Mouse (Mus musculus): ENCODE measurements around the gene Ficd.

DNA sequence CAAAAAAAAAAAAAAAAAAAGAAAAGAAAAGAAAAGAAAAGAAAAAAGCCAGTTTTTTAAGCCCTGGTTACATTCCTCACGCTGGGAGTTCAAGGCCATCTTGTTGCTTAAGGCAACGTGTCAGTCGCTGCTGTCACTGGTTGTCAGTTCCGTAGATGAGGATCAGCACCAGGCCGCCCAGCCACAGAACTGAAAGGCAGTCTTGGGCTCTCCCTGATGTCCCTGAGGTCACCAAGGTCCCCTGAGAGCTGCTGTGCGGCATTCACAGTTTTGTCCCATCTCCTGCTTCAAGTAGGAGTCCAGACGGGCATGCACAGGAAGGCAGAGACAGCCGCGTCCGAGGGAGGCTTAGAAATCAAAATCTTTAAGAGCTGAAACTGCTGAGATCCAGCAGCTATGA lies 40.0 kb downstream of the Ficd start:
- TF ChIP-seq POLR2A (IDR thresholded peaks at IDR 0.05; ENCODE audit: insufficient read length, low read depth) (no peak), SRF (IDR thresholded peaks at IDR 0.05; ENCODE audit: control insufficient read depth, insufficient read length, low read depth) (no peak), POLR2AphosphoS2 (IDR thresholded peaks at IDR 0.05; ENCODE audit: insufficient read length, low read depth) (no peak), USF1 (IDR thresholded peaks at IDR 0.05; ENCODE audit: low read depth) (no peak), TCF12 (IDR thresholded peaks at IDR 0.05; ENCODE audit: insufficient read depth, poor library complexity, severe bottlenecking) (no peak), E2F4 (IDR thresholded peaks at IDR 0.05; ENCODE audit: insufficient read depth) (no peak), TCF3 (IDR thresholded peaks at IDR 0.05; ENCODE audit: insufficient read length, low read depth) (no peak)
